Mouse (Mus musculus) E14TG2a.4 (cell line): Measurements from ENCODE around the gene Ptges3l.
A peak's percentile ranks its signal among the peaks of the same experiment; 100 is the strongest.

Experiments used
- H3K27me3 ChIP-seq: 2 replicates; pipeline ENCODE4 v1.6.1; 2014; ENCODE audit warnings: low read length, control low read depth; ENCODE audit not compliant: insufficient read depth
- H3K36me3 ChIP-seq: 2 replicates; pipeline ENCODE4 v1.6.1; 2014; ENCODE audit warnings: low read length, control low read depth; ENCODE audit not compliant: insufficient read depth
- H3K4me1 ChIP-seq: replicated peaks from 2 replicates; pipeline ENCODE4 v1.6.1; 2014; ENCODE audit warnings: low read depth, low read length, control low read depth
- H3K4me3 ChIP-seq: replicated peaks from 2 replicates; pipeline ENCODE4 v1.5.1; 2014; ENCODE audit warnings: mild to moderate bottlenecking, low read length
- H3K9me3 ChIP-seq: 2 replicates; pipeline ENCODE4 v1.6.1; 2014; ENCODE audit warnings: low read length, control low read depth
- CTCF ChIP-seq: conservative IDR thresholded peaks from 2 replicates; pipeline ENCODE4 v1.5.1; 2014; ENCODE audit warnings: low read length
- NANOG ChIP-seq: IDR thresholded peaks from 2 replicates; pipeline ENCODE4 v1.6.1; 2014; ENCODE audit warnings: borderline replicate concordance, low read length, mixed read lengths
- POU5F1 ChIP-seq: IDR thresholded peaks from 2 replicates; pipeline ENCODE4 v1.6.1; 2014; ENCODE audit warnings: low read length, borderline replicate concordance

Ptges3l gene

GRCm38 (mm10) chr11:101462141-101462540 is 37.0 kb upstream of the Ptges3l start:
- TF ChIP-seq CTCF = no peak
- no peak for TF ChIP-seq POU5F1
- TF ChIP-seq NANOG = no peak
- no peak overlapping the region for H3K4me3 ChIP-seq
- H3K4me1 ChIP-seq = peaks cover 88% of the 10 kb centered on the region
- peaks cover 47% of the 10 kb centered on the region for H3K36me3 ChIP-seq
- H3K27me3 ChIP-seq = peaks cover 5% of the 10 kb centered on the region
- H3K9me3 ChIP-seq = no peaks in the 10 kb centered on the region

GRCm38 (mm10) chr11:101460321-101460720 is 35.2 kb upstream of the Ptges3l start:
- H3K4me3 ChIP-seq = peak overlapping the region; percentile 59
- TF ChIP-seq NANOG (no peak), CTCF (no peak), POU5F1 (no peak)

GRCm38 (mm10) chr11:101459716-101460115 is 34.6 kb upstream of the Ptges3l start:
- TF ChIP-seq NANOG (no peak), CTCF (no peak), POU5F1 (no peak)

More at GRCm38 (mm10) chr11:101460321-101460720, 35.2 kb upstream of the Ptges3l start:
- peaks cover 89% of the 10 kb centered on the region for H3K4me1 ChIP-seq
- H3K27me3 ChIP-seq = no peaks in the 10 kb centered on the region
- H3K36me3 ChIP-seq = peaks cover 56% of the 10 kb centered on the region
- H3K9me3 ChIP-seq = no peaks in the 10 kb centered on the region

GRCm38 (mm10) chr11:101458217-101458616 is 33.1 kb upstream of the Ptges3l start:
- peaks cover 80% of the 10 kb centered on the region for H3K4me1 ChIP-seq
- TF ChIP-seq NANOG (no peak), POU5F1 (no peak), CTCF (no peak)
- H3K9me3 ChIP-seq = no peaks in the 10 kb centered on the region
- H3K36me3 ChIP-seq = peaks cover 54% of the 10 kb centered on the region
- no peak overlapping the region for H3K4me3 ChIP-seq
- no peaks in the 10 kb centered on the region for H3K27me3 ChIP-seq

More at GRCm38 (mm10) chr11:101459716-101460115, 34.6 kb upstream of the Ptges3l start:
- Histone ChIP-seq H3K9me3 (no peaks in the 10 kb centered on the region), H3K4me3 (peak overlapping the region; percentile 51), H3K4me1 (peaks cover 90% of the 10 kb centered on the region), H3K27me3 (no peaks in the 10 kb centered on the region), H3K36me3 (peaks cover 56% of the 10 kb centered on the region)

GRCm38 (mm10) chr11:101457631-101458030 is 32.5 kb upstream of the Ptges3l start:
- H3K36me3 ChIP-seq = peaks cover 49% of the 10 kb centered on the region
- H3K9me3 ChIP-seq = no peaks in the 10 kb centered on the region
- H3K27me3 ChIP-seq = no peaks in the 10 kb centered on the region
- TF ChIP-seq POU5F1 (no peak), CTCF (no peak), NANOG (no peak)
- H3K4me1 ChIP-seq = peaks cover 74% of the 10 kb centered on the region
- no peak overlapping the region for H3K4me3 ChIP-seq

- no peaks in the 10 kb centered on the region for H3K27me3 ChIP-seq
- no peak for TF ChIP-seq POU5F1
- no peak for TF ChIP-seq NANOG
- no peak for TF ChIP-seq CTCF
- H3K4me3 ChIP-seq = no peak overlapping the region
- H3K9me3 ChIP-seq = no peaks in the 10 kb centered on the region
- peaks cover 30% of the 10 kb centered on the region for H3K36me3 ChIP-seq
- H3K4me1 ChIP-seq = peaks cover 74% of the 10 kb centered on the region
Measured at GRCm38 (mm10) chr11:101455627-101456026, 30.5 kb upstream of the Ptges3l start.

- Histone ChIP-seq H3K4me1 (peaks cover 72% of the 10 kb centered on the region), H3K4me3 (no peak overlapping the region)
- TF ChIP-seq POU5F1 (no peak), NANOG (no peak), CTCF (no peak)
Measured at GRCm38 (mm10) chr11:101454702-101455101, 29.6 kb upstream of the Ptges3l start.

GRCm38 (mm10) chr11:101452093-101452774 is 27.1 kb upstream of the Ptges3l start:
- H3K9me3 ChIP-seq = no peaks in the 10 kb centered on the region
- H3K36me3 ChIP-seq = peaks cover 9% of the 10 kb centered on the region; the same call in 1 of the 2 replicates
- TF ChIP-seq CTCF (no peak), POU5F1 (no peak), NANOG (no peak)
- peaks cover 69% of the 10 kb centered on the region for H3K4me1 ChIP-seq
- peak overlapping the region; percentile 18; the same call in 1 of the 2 replicates for H3K4me3 ChIP-seq
- H3K27me3 ChIP-seq = no peaks in the 10 kb centered on the region

More at GRCm38 (mm10) chr11:101454702-101455101, 29.6 kb upstream of the Ptges3l start:
- no peaks in the 10 kb centered on the region for H3K9me3 ChIP-seq
- H3K36me3 ChIP-seq = peaks cover 23% of the 10 kb centered on the region
- H3K27me3 ChIP-seq = no peaks in the 10 kb centered on the region

GRCm38 (mm10) chr11:101451536-101451935 is 26.4 kb upstream of the Ptges3l start:
- Histone ChIP-seq H3K27me3 (no peaks in the 10 kb centered on the region), H3K9me3 (no peaks in the 10 kb centered on the region), H3K4me3 (peak overlapping the region; percentile 18; the same call in 1 of the 2 replicates), H3K36me3 (peaks cover 2% of the 10 kb centered on the region; the same call in 1 of the 2 replicates), H3K4me1 (peaks cover 63% of the 10 kb centered on the region)
- TF ChIP-seq POU5F1 = no peak
- no peak for TF ChIP-seq NANOG
- TF ChIP-seq CTCF = no peak
